Mouse (Mus musculus): Measurements from ENCODE around the gene Kif5c. TPM values are rescaled to one million over a fixed set of nuclear protein-coding genes. Genes with fewer than 3 reads are reported as not detected.
A peak's percentile ranks its signal among the peaks of the same experiment; 100 is the strongest.

Kif5c gene
- polyA plus RNA-seq, 1 experiment from 2014 or later, result 135 TPM

- no peak for ATAC-seq (ENCODE audit: low FRiP score)
- peaks cover 88% of the 10 kb centered on the region for H3K36me3 ChIP-seq (replicated peaks)
- 70% methylated on average over 6 of the region's 6 CpGs for WGBS
- no peak overlapping the region for H3K4me3 ChIP-seq (replicated peaks)
- H3K27me3 ChIP-seq, result no peaks in the 10 kb centered on the region
- H3K4me2 ChIP-seq, result no peak overlapping the region
- peaks cover 19% of the 10 kb centered on the region for H3K4me1 ChIP-seq
- H3K9me3 ChIP-seq, result no peaks in the 10 kb centered on the region
- H3K27ac ChIP-seq, result peak overlapping the region; percentile 59; the same call in 1 of the 2 replicates
- no peak overlapping the region for H3K9ac ChIP-seq
Measured at GRCm38 (mm10) chr2:49743775-49744174, 124.7 kb downstream of the Kif5c start.

GRCm38 (mm10) chr2:49744251-49745093 is 125.4 kb downstream of the Kif5c start:
- Histone ChIP-seq H3K9me3 (no peaks in the 10 kb centered on the region), H3K27ac (0 out of 2 replicates have a peak overlapping the region, but pooled peaks have one; percentile 19), H3K4me3 (replicated peaks) (no peak overlapping the region), H3K4me2 (no peak overlapping the region), H3K4me1 (peaks cover 19% of the 10 kb centered on the region), H3K27me3 (no peaks in the 10 kb centered on the region), H3K9ac (no peak overlapping the region), H3K36me3 (replicated peaks) (peaks cover 88% of the 10 kb centered on the region)
- ATAC-seq (ENCODE audit: low FRiP score), result no peak
- WGBS, result 69% methylated on average over 11 of the region's 11 CpGs

- peak; percentile 45; the same call in 1 of the 2 replicates for ATAC-seq (ENCODE audit: low FRiP score)
- H3K9me3 ChIP-seq, result no peaks in the 10 kb centered on the region
- no peaks in the 10 kb centered on the region for H3K27me3 ChIP-seq
- peaks cover 93% of the 10 kb centered on the region for H3K36me3 ChIP-seq (replicated peaks)
- peaks cover 19% of the 10 kb centered on the region for H3K4me1 ChIP-seq
- H3K4me2 ChIP-seq, result no peak overlapping the region
- H3K4me3 ChIP-seq (replicated peaks), result no peak overlapping the region
- H3K9ac ChIP-seq, result no peak overlapping the region
- no peak overlapping the region for H3K27ac ChIP-seq
- 78% methylated on average over 14 of the region's 14 CpGs for WGBS
Measured at GRCm38 (mm10) chr2:49745094-49745781, 126.1 kb downstream of the Kif5c start.

- peaks cover 93% of the 10 kb centered on the region for H3K36me3 ChIP-seq (replicated peaks)
- no peak overlapping the region for H3K4me3 ChIP-seq (replicated peaks)
- no peak for ATAC-seq (ENCODE audit: low FRiP score)
- H3K9ac ChIP-seq, result no peak overlapping the region
- no peaks in the 10 kb centered on the region for H3K27me3 ChIP-seq
- H3K4me1 ChIP-seq, result peaks cover 10% of the 10 kb centered on the region
- H3K27ac ChIP-seq, result no peak overlapping the region
- H3K4me2 ChIP-seq, result no peak overlapping the region
- no peaks in the 10 kb centered on the region for H3K9me3 ChIP-seq
- WGBS, result 87% methylated on average over 7 of the region's 7 CpGs
Measured at GRCm38 (mm10) chr2:49746947-49747346, 127.8 kb downstream of the Kif5c start.

- Histone ChIP-seq H3K4me3 (replicated peaks) (no peak overlapping the region), H3K9me3 (no peaks in the 10 kb centered on the region), H3K4me1 (peaks cover 4% of the 10 kb centered on the region; the same call in 1 of the 2 replicates), H3K27me3 (no peaks in the 10 kb centered on the region), H3K36me3 (replicated peaks) (peaks cover 94% of the 10 kb centered on the region), H3K9ac (no peak overlapping the region), H3K4me2 (no peak overlapping the region), H3K27ac (no peak overlapping the region)
- ATAC-seq (ENCODE audit: low FRiP score), result no peak
- WGBS, result 79% methylated on average over 2 of the region's 2 CpGs
Measured at GRCm38 (mm10) chr2:49747670-49748069, 128.6 kb downstream of the Kif5c start.

GRCm38 (mm10) chr2:49748628-49749342 is 129.7 kb downstream of the Kif5c start:
- Histone ChIP-seq H3K27ac (no peak overlapping the region), H3K27me3 (no peaks in the 10 kb centered on the region), H3K4me3 (replicated peaks) (no peak overlapping the region), H3K9ac (no peak overlapping the region), H3K36me3 (replicated peaks) (peaks cover 94% of the 10 kb centered on the region), H3K9me3 (no peaks in the 10 kb centered on the region), H3K4me1 (0 out of 2 replicates have a peak, but pooled peaks cover under 1% of the 10 kb centered on the region), H3K4me2 (no peak overlapping the region)
- no peak for ATAC-seq (ENCODE audit: low FRiP score)
- WGBS, result 80% methylated on average over 14 of the region's 14 CpGs

- WGBS, result 91% methylated on average over 11 of the region's 11 CpGs
- ATAC-seq (ENCODE audit: low FRiP score), result no peak
Measured at GRCm38 (mm10) chr2:49749730-49750576, 130.9 kb downstream of the Kif5c start.

GRCm38 (mm10) chr2:49751544-49752210 is 132.6 kb downstream of the Kif5c start:
- Histone ChIP-seq H3K9ac (no peak overlapping the region), H3K4me3 (replicated peaks) (no peak overlapping the region), H3K27me3 (no peaks in the 10 kb centered on the region), H3K4me2 (no peak overlapping the region), H3K9me3 (no peaks in the 10 kb centered on the region), H3K27ac (no peak overlapping the region), H3K36me3 (replicated peaks) (peaks cover 91% of the 10 kb centered on the region), H3K4me1 (peaks cover 4% of the 10 kb centered on the region; the same call in 1 of the 2 replicates)
- ATAC-seq (ENCODE audit: low FRiP score), result no peak
- WGBS, result 77% methylated on average over 10 of the region's 10 CpGs

More at GRCm38 (mm10) chr2:49749730-49750576, 130.9 kb downstream of the Kif5c start:
- peaks cover 93% of the 10 kb centered on the region for H3K36me3 ChIP-seq (replicated peaks)
- H3K27ac ChIP-seq, result no peak overlapping the region
- H3K9ac ChIP-seq, result no peak overlapping the region
- no peaks in the 10 kb centered on the region for H3K9me3 ChIP-seq
- peaks cover 2% of the 10 kb centered on the region; the same call in 1 of the 2 replicates for H3K4me1 ChIP-seq
- no peak overlapping the region for H3K4me2 ChIP-seq
- H3K27me3 ChIP-seq, result no peaks in the 10 kb centered on the region
- H3K4me3 ChIP-seq (replicated peaks), result no peak overlapping the region

GRCm38 (mm10) chr2:49752211-49752607 is 133.1 kb downstream of the Kif5c start:
- peaks cover 4% of the 10 kb centered on the region; the same call in 1 of the 2 replicates for H3K4me1 ChIP-seq
- H3K4me3 ChIP-seq (replicated peaks), result no peak overlapping the region
- ATAC-seq (ENCODE audit: low FRiP score), result no peak
- 87% methylated on average over 8 of the region's 8 CpGs for WGBS
- H3K4me2 ChIP-seq, result no peak overlapping the region
- H3K36me3 ChIP-seq (replicated peaks), result peaks cover 91% of the 10 kb centered on the region
- no peak overlapping the region for H3K27ac ChIP-seq
- no peaks in the 10 kb centered on the region for H3K9me3 ChIP-seq
- H3K27me3 ChIP-seq, result no peaks in the 10 kb centered on the region
- no peak overlapping the region for H3K9ac ChIP-seq

- no peak overlapping the region for H3K4me2 ChIP-seq
- H3K27ac ChIP-seq, result no peak overlapping the region
- no peak overlapping the region for H3K9ac ChIP-seq
- peaks cover 4% of the 10 kb centered on the region; the same call in 1 of the 2 replicates for H3K4me1 ChIP-seq
- WGBS, result 94% methylated on average over 3 of the region's 3 CpGs
- no peak for ATAC-seq (ENCODE audit: low FRiP score)
- no peaks in the 10 kb centered on the region for H3K27me3 ChIP-seq
- H3K4me3 ChIP-seq (replicated peaks), result no peak overlapping the region
- H3K36me3 ChIP-seq (replicated peaks), result peaks cover 91% of the 10 kb centered on the region
- H3K9me3 ChIP-seq, result no peaks in the 10 kb centered on the region
Measured at GRCm38 (mm10) chr2:49753062-49753461, 134.0 kb downstream of the Kif5c start.

- no peak overlapping the region for H3K4me3 ChIP-seq (replicated peaks)
- H3K27me3 ChIP-seq, result no peaks in the 10 kb centered on the region
- peak; percentile 79 for ATAC-seq (ENCODE audit: low FRiP score)
- H3K27ac ChIP-seq, result no peak overlapping the region
- no peak overlapping the region for H3K4me2 ChIP-seq
- no peaks in the 10 kb centered on the region for H3K9me3 ChIP-seq
- H3K36me3 ChIP-seq (replicated peaks), result peaks cover 88% of the 10 kb centered on the region
- WGBS, result 66% methylated on average over 2 of the region's 2 CpGs
- H3K9ac ChIP-seq, result no peak overlapping the region
- H3K4me1 ChIP-seq, result peaks cover 4% of the 10 kb centered on the region; the same call in 1 of the 2 replicates
Measured at GRCm38 (mm10) chr2:49755054-49755453, 136.0 kb downstream of the Kif5c start.

Measured in forebrain, embryonic 12.5 days (tissue).